Mouse (Mus musculus) ES-E14 (cell line): ENCODE data around the gene Rbm4b.

Experiments
- CHD2 ChIP-seq: IDR thresholded peaks from 2 replicates; pipeline ENCODE4 v1.6.1; 2014; ENCODE audit warnings: mild to moderate bottlenecking, low read depth, low read length, inconsistent platforms
- MAFK ChIP-seq: IDR thresholded peaks from 2 replicates; pipeline ENCODE4 v1.6.1; 2014; ENCODE audit warnings: mild to moderate bottlenecking, low read depth, low read length, inconsistent platforms; ENCODE audit not compliant: insufficient read depth
- ZC3H11A ChIP-seq: IDR thresholded peaks from 2 replicates; pipeline ENCODE4 v1.6.1; 2012; ENCODE audit warnings: low read depth, mild to moderate bottlenecking, inconsistent platforms, low read length, borderline replicate concordance
- ZNF384 ChIP-seq: IDR thresholded peaks from 2 replicates; pipeline ENCODE4 v1.6.1; 2012; ENCODE audit warnings: low read depth, low read length, inconsistent platforms

DNA sequence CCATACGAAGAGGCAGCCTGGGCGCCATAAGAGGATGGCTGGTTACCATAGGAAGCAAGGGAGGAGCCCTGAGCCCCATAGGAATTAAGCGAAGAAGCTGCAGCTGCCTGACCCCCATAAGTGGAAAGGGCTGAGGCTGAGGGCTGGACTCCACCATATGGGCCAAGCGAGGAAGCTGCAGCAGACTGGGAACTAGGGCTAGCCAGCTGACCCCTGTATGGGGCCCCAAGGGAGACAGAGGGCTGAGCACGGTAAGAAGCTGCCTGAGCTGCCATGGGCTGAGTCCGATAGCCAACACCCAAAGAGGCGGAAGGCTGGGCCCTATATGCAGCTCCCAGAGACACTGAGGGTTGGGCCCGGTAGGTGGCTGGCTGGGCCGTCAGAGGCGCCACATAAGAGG lies 47.0 kb downstream of the Rbm4b start:
- no peak for TF ChIP-seq ZNF384
- no peak for TF ChIP-seq CHD2
- no peak for TF ChIP-seq MAFK
- no peak for TF ChIP-seq ZC3H11A
